Mouse (Mus musculus): ENCODE results near the gene Dlg1. TPM values are rescaled to one million over a fixed set of nuclear protein-coding genes. Genes with fewer than 3 reads are reported as not detected.

Dlg1 gene
- polyA plus RNA-seq, 1 experiment = 23.2 TPM

DNA sequence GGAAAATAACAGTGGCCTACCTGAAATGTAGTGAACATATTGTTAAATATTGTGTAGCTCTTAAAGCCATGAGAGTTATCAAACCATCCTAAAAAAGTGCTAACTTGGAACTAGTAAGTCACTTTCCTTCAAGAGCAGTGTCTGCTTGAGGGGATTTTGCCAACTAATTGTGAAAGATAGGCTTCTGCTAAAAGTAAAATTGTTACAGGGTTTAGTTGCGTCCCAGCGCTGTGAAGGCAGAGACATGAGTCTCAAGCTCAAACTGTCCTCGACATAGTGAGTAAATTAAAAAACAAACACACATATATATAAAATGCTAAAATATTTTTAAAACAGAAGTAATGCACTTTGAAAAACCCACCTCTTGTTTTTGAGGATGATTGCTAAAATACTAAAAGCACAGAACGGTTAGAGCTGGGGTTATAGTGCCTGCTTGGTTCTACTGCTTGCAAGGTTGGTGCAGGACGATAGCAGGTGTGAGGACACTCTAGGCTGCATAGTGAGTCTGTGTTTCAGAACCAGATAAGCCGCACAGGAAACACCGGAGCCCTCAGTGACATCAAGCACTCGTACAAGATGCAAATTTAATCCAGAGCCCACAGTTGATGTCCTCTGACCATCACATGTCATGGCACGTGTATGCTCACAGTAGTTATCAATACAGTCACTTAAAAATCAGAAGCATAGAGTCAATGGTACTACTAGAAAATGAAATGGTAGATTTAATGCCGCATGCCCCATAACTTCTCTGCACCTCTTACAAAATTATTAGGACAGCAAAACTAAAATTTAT, 169.6 kb downstream of the Dlg1 start:
- H3K79me2 ChIP-seq (ENCODE audit: control insufficient read depth, insufficient read depth) = no peaks in the 10 kb centered on the region
- no peak overlapping the region for H3ac ChIP-seq (ENCODE audit: control insufficient read depth, insufficient read length, low read depth)
- no peaks in the 10 kb centered on the region for H3K27me3 ChIP-seq (ENCODE audit: control insufficient read depth, insufficient read depth, insufficient read length)
- no peak for TF ChIP-seq MYOD1 (IDR thresholded peaks at IDR 0.05; ENCODE audit: control insufficient read depth, insufficient read length, low read depth)
- no peak for TF ChIP-seq MYOG (IDR thresholded peaks at IDR 0.05; ENCODE audit: control insufficient read depth, extremely low read depth, insufficient read length)
- TF ChIP-seq MAX (IDR thresholded peaks at IDR 0.05) = no peak
- TF ChIP-seq FOSL1 (IDR thresholded peaks at IDR 0.05; ENCODE audit: insufficient read depth, low read length, poor library complexity, severe bottlenecking) = no peak
- TF ChIP-seq CTCF (IDR thresholded peaks at IDR 0.05; ENCODE audit: control insufficient read depth, insufficient read depth, insufficient read length) = no peak
- TF ChIP-seq USF1 (IDR thresholded peaks at IDR 0.05; ENCODE audit: low read depth) = no peak
- no peak for TF ChIP-seq CEBPB (IDR thresholded peaks at IDR 0.05; ENCODE audit: low read depth)
- peaks cover 38% of the 10 kb centered on the region for H3K36me3 ChIP-seq (ENCODE audit: control insufficient read depth, insufficient read depth)
- H3K79me3 ChIP-seq (ENCODE audit: low read depth) = no peaks in the 10 kb centered on the region
- no peak overlapping the region for H3K4me3 ChIP-seq (ENCODE audit: insufficient read depth, poor library complexity, severe bottlenecking)

DNA sequence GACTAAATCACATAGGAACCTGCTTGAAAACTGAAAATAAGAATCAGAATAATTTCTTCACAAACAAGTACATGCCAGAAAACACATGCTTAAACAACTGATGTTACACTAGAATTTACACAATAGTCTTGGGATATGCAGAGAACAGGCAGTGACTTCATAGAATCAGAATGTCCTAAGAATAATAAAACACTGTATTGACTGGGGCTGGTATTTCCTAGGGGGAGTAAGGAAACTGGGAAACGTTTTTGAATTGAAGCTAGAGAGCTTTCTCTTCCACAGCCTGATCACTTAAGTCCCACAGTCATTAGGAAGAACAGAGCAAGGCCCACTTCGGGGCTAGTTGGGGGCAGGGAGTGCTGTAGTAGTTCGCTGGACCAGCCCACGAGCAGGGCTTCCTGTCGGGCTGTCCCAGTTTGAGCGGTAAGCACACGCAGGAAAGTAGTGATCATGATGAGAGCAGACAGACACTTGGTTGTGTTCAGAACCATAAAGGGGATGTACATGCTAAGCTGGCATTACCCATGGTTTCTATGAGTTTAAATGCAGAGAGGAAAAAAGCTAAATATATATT, 170.9 kb downstream of the Dlg1 start:
- no peak overlapping the region for H3ac ChIP-seq (ENCODE audit: control insufficient read depth, insufficient read length, low read depth)
- peaks cover 47% of the 10 kb centered on the region for H3K36me3 ChIP-seq (ENCODE audit: control insufficient read depth, insufficient read depth)
- no peak overlapping the region for H3K4me3 ChIP-seq (ENCODE audit: insufficient read depth, poor library complexity, severe bottlenecking)
- H3K79me3 ChIP-seq (ENCODE audit: low read depth) = no peaks in the 10 kb centered on the region
- no peak for TF ChIP-seq USF1 (IDR thresholded peaks at IDR 0.05; ENCODE audit: low read depth)
- no peak for TF ChIP-seq MYOG (IDR thresholded peaks at IDR 0.05; ENCODE audit: control insufficient read depth, extremely low read depth, insufficient read length)
- TF ChIP-seq CTCF (IDR thresholded peaks at IDR 0.05; ENCODE audit: control insufficient read depth, insufficient read depth, insufficient read length) = no peak
- TF ChIP-seq CEBPB (IDR thresholded peaks at IDR 0.05; ENCODE audit: low read depth) = no peak
- no peak for TF ChIP-seq MYOD1 (IDR thresholded peaks at IDR 0.05; ENCODE audit: control insufficient read depth, insufficient read length, low read depth)
- no peak for TF ChIP-seq FOSL1 (IDR thresholded peaks at IDR 0.05; ENCODE audit: insufficient read depth, low read length, poor library complexity, severe bottlenecking)
- no peak for TF ChIP-seq MAX (IDR thresholded peaks at IDR 0.05)
- no peaks in the 10 kb centered on the region for H3K79me2 ChIP-seq (ENCODE audit: control insufficient read depth, insufficient read depth)
- H3K27me3 ChIP-seq (ENCODE audit: control insufficient read depth, insufficient read depth, insufficient read length) = no peaks in the 10 kb centered on the region

DNA sequence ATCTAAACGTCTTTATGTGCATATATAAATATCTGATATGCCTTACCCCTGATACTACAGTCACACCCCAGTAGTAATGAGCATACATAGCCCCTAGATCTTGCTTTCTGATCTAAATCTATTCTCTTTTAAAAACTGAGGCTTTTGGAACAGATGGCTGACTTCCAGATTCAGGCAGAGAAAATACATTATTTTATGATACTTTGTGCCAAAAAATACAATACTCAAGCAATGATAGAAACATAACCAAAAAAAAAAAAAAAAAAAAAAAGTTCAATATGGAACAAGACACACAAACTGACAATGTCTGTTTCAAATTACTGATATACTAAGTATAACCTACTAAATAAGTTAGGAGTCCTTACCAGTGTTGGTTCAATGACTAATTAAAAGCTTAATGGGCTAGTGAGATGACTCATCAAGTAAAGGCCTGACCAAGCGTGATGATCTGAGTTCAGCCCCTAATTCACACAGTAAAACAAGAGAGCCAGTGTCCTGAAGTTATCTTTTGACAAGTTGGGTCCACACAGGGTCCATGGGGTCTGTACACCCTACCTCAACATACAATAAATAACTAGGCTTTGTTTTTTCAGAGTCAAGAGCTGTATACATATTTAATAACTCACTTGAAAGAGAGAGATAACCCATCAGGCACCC, 171.5 kb downstream of the Dlg1 start:
- H3K4me3 ChIP-seq (ENCODE audit: insufficient read depth, poor library complexity, severe bottlenecking) = no peak overlapping the region
- no peak for TF ChIP-seq USF1 (IDR thresholded peaks at IDR 0.05; ENCODE audit: low read depth)
- no peak for TF ChIP-seq MYOG (IDR thresholded peaks at IDR 0.05; ENCODE audit: control insufficient read depth, extremely low read depth, insufficient read length)
- TF ChIP-seq CTCF (IDR thresholded peaks at IDR 0.05; ENCODE audit: control insufficient read depth, insufficient read depth, insufficient read length) = no peak
- no peak for TF ChIP-seq CEBPB (IDR thresholded peaks at IDR 0.05; ENCODE audit: low read depth)
- no peak for TF ChIP-seq FOSL1 (IDR thresholded peaks at IDR 0.05; ENCODE audit: insufficient read depth, low read length, poor library complexity, severe bottlenecking)
- no peak for TF ChIP-seq MAX (IDR thresholded peaks at IDR 0.05)
- no peak for TF ChIP-seq MYOD1 (IDR thresholded peaks at IDR 0.05; ENCODE audit: control insufficient read depth, insufficient read length, low read depth)
- H3K79me3 ChIP-seq (ENCODE audit: low read depth) = no peaks in the 10 kb centered on the region
- no peak overlapping the region for H3ac ChIP-seq (ENCODE audit: control insufficient read depth, insufficient read length, low read depth)
- peaks cover 53% of the 10 kb centered on the region for H3K36me3 ChIP-seq (ENCODE audit: control insufficient read depth, insufficient read depth)
- H3K79me2 ChIP-seq (ENCODE audit: control insufficient read depth, insufficient read depth) = no peaks in the 10 kb centered on the region
- no peaks in the 10 kb centered on the region for H3K27me3 ChIP-seq (ENCODE audit: control insufficient read depth, insufficient read depth, insufficient read length)

DNA sequence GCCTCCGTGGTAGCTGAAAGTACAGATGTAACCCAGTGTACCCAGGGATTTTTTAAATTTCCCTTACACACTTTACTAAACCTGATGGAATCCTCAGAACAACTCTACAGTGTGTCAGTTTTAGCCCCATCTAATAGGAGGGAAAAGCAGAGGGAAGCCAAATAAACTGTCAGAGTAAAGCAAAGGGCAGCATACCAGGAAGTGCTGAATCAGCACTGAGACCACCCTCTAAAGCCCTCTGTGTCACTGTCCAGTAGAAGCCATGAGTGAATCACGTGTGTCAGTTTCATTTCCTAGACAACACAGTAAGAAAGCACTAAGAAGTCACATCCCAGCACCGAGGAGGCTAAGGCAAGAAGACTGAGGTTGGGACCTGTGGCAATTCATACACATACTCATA, 174.1 kb downstream of the Dlg1 start:
- peaks cover 40% of the 10 kb centered on the region for H3K36me3 ChIP-seq (ENCODE audit: control insufficient read depth, insufficient read depth)
- H3K27me3 ChIP-seq (ENCODE audit: control insufficient read depth, insufficient read depth, insufficient read length) = no peaks in the 10 kb centered on the region
- H3K4me3 ChIP-seq (ENCODE audit: insufficient read depth, poor library complexity, severe bottlenecking) = no peak overlapping the region
- H3K79me3 ChIP-seq (ENCODE audit: low read depth) = no peaks in the 10 kb centered on the region
- TF ChIP-seq MYOD1 (IDR thresholded peaks at IDR 0.05; ENCODE audit: control insufficient read depth, insufficient read length, low read depth) = no peak
- no peak for TF ChIP-seq CEBPB (IDR thresholded peaks at IDR 0.05; ENCODE audit: low read depth)
- no peak for TF ChIP-seq MYOG (IDR thresholded peaks at IDR 0.05; ENCODE audit: control insufficient read depth, extremely low read depth, insufficient read length)
- TF ChIP-seq FOSL1 (IDR thresholded peaks at IDR 0.05; ENCODE audit: insufficient read depth, low read length, poor library complexity, severe bottlenecking) = no peak
- H3K79me2 ChIP-seq (ENCODE audit: control insufficient read depth, insufficient read depth) = no peaks in the 10 kb centered on the region
- no peak overlapping the region for H3ac ChIP-seq (ENCODE audit: control insufficient read depth, insufficient read length, low read depth)

DNA sequence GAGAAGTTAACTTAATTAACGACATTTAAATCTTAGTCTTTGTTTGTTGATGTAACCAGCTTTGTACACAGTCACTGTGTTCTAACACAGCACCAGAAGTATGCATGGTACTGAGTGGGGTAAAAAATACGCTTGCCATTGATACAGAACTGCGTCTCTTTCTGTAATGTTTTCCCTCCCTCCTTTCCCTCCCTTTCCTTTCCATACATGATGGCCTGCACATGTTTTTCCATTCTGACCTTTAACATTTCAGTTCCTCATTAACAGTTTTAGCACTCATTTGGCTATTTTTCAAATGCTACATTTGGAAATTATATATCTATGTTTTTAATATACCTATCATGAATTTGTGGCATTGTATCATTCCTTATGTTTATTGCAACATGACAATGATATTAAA, 181.0 kb downstream of the Dlg1 start:
- Histone ChIP-seq H3K27me3 (ENCODE audit: control insufficient read depth, insufficient read depth, insufficient read length) (no peaks in the 10 kb centered on the region), H3K79me2 (ENCODE audit: control insufficient read depth, insufficient read depth) (no peaks in the 10 kb centered on the region), H3K4me3 (ENCODE audit: insufficient read depth, poor library complexity, severe bottlenecking) (no peak overlapping the region), H3K36me3 (ENCODE audit: control insufficient read depth, insufficient read depth) (peaks cover 36% of the 10 kb centered on the region), H3K79me3 (ENCODE audit: low read depth) (no peaks in the 10 kb centered on the region), H3ac (ENCODE audit: control insufficient read depth, insufficient read length, low read depth) (no peak overlapping the region)
- TF ChIP-seq FOSL1 (IDR thresholded peaks at IDR 0.05; ENCODE audit: insufficient read depth, low read length, poor library complexity, severe bottlenecking) = no peak
- no peak for TF ChIP-seq MYOD1 (IDR thresholded peaks at IDR 0.05; ENCODE audit: control insufficient read depth, insufficient read length, low read depth)
- no peak for TF ChIP-seq CEBPB (IDR thresholded peaks at IDR 0.05; ENCODE audit: low read depth)
- no peak for TF ChIP-seq MAX (IDR thresholded peaks at IDR 0.05)
- no peak for TF ChIP-seq USF1 (IDR thresholded peaks at IDR 0.05; ENCODE audit: low read depth)
- no peak for TF ChIP-seq CTCF (IDR thresholded peaks at IDR 0.05; ENCODE audit: control insufficient read depth, insufficient read depth, insufficient read length)
- no peak for TF ChIP-seq MYOG (IDR thresholded peaks at IDR 0.05; ENCODE audit: control insufficient read depth, extremely low read depth, insufficient read length)

Data from C2C12 (cell line).